Mouse (Mus musculus): ENCODE results near the gene Map2k2. TPM values are rescaled to one million over a fixed set of nuclear protein-coding genes. Genes with fewer than 3 reads are reported as not detected.
"Not testable (repeated sequence)": the region's sequence is repeated elsewhere in the genome, so short reads cannot be mapped to it uniquely, and the experiment has no call there.

Map2k2 gene
- polyA plus RNA-seq, 1 experiment from 2014 or later: 207 TPM

DNA sequence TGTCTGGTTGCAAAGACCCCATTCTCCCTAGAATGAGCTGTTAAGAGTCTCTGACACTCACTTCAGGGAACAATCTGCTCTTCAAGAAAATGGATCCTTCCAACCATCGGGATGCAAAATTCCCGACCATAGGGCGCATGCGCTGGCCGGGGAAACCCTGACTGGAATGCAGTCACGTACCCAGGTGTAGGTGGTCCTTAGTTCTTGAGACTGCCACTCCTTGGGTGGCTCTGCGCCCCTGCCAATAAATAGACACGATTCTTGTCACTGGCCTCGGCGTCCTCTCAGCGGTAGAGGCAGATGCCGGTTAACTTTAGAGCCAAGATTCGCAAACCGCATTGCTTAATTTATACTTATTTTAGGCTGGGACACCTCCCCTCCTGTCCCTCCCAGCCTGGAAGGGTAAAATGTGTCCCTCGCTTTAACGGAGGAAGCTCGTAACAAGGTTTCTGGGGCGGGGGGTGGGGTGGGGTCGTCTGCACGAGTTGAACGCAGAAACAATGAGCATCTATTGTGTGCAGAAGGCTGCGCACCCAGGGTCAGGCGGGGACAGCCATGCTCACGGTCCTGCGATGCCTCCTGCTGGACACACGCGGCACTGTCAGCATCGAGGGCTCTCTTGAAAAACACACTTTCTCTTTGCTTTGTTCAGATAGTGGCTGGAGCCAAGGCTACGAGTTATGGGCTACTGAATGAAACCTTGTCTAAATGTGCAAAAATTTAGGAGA, 69.1 kb downstream of the Map2k2 start:
- Histone ChIP-seq H3K27me3 (replicated peaks; ENCODE audit: control insufficient read depth, insufficient read depth, low read length) (no peaks in the 10 kb centered on the region), H3K4me2 (peak overlapping the region; percentile 99), H3K9ac (ENCODE audit: low read depth, low read length) (0 out of 2 replicates have a peak overlapping the region, but pooled peaks have one; percentile 17), H3K4me1 (replicated peaks; ENCODE audit: control insufficient read depth, insufficient read depth, low read length) (peaks cover 37% of the 10 kb centered on the region), H3K9me3 (ENCODE audit: control insufficient read depth, low read length) (no peaks in the 10 kb centered on the region), H3K36me3 (ENCODE audit: control insufficient read depth, insufficient read depth, low read length) (peaks cover 26% of the 10 kb centered on the region), H3K27ac (ENCODE audit: low read depth, low read length) (peak overlapping the region; percentile 92; the same call in 1 of the 2 replicates), H3K4me3 (ENCODE audit: low read depth, low read length) (peak overlapping the region; percentile 41)
- DNase-seq (ENCODE audit: low spot score) (peak; percentile 85), ATAC-seq (replicated peaks; ENCODE audit: low FRiP score) (peak; percentile 32; the same call in 1 of the 2 replicates)
- WGBS: 7% methylated on average over 29 of the region's 29 CpGs

GRCm38 (mm10) chr10:81175345-81175701, 69.6 kb downstream of the Map2k2 start:
- H3K9ac ChIP-seq (ENCODE audit: low read depth, low read length): not testable (repeated sequence)
- WGBS: 9% methylated on average over 4 of the region's 4 CpGs
- H3K4me2 ChIP-seq: peak overlapping the region; percentile 99

DNA sequence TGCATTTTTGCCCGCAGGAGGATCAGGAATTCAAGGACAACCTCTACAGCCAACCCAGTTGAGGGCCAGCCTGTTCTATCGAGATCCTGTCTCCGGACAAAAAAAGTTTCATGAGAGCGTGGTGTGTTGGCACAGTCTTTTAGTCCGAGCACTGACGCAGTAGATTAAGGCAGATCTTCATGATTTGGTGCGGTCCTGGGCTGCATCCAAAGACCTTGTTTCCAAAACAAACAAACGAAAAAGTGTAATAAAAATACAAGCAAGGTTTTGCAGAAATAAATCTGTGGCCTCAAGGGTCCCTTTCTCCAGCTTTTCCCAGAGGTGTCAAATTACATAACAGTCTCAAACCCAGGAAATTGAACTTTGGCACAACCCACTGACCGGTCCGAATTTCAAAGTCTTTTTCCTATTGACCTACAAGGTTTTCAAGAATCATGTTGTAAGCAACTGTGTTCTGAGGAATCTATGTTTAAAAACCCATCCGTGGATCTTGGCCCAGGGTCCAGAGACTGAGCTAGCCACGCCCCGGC, 70.3 kb downstream of the Map2k2 start:
- WGBS: 11% methylated on average over 13 of the region's 13 CpGs
- H3K4me2 ChIP-seq: peak overlapping the region; percentile 99
- H3K4me1 ChIP-seq (replicated peaks; ENCODE audit: control insufficient read depth, insufficient read depth, low read length): peaks cover 41% of the 10 kb centered on the region
- peak overlapping the region; percentile 53 for H3K9ac ChIP-seq (ENCODE audit: low read depth, low read length)
- no peaks in the 10 kb centered on the region for H3K9me3 ChIP-seq (ENCODE audit: control insufficient read depth, low read length)
- peak overlapping the region; percentile 92 for H3K27ac ChIP-seq (ENCODE audit: low read depth, low read length)
- DNase-seq (ENCODE audit: low spot score) (no peak), ATAC-seq (replicated peaks; ENCODE audit: low FRiP score) (peak; percentile 1; the same call in 1 of the 2 replicates)
- peaks cover 39% of the 10 kb centered on the region for H3K36me3 ChIP-seq (ENCODE audit: control insufficient read depth, insufficient read depth, low read length)
- peak overlapping the region; percentile 100 for H3K4me3 ChIP-seq (ENCODE audit: low read depth, low read length)
- no peaks in the 10 kb centered on the region for H3K27me3 ChIP-seq (replicated peaks; ENCODE audit: control insufficient read depth, insufficient read depth, low read length)

More at GRCm38 (mm10) chr10:81175345-81175701, 69.6 kb downstream of the Map2k2 start:
- Histone ChIP-seq H3K4me3 (ENCODE audit: low read depth, low read length) (peak overlapping the region; percentile 41; the same call in 1 of the 2 replicates), H3K27ac (ENCODE audit: low read depth, low read length) (peak overlapping the region; percentile 92; the same call in 1 of the 2 replicates), H3K36me3 (ENCODE audit: control insufficient read depth, insufficient read depth, low read length) (peaks cover 32% of the 10 kb centered on the region), H3K4me1 (replicated peaks; ENCODE audit: control insufficient read depth, insufficient read depth, low read length) (peaks cover 39% of the 10 kb centered on the region)
- not testable (repeated sequence) for H3K9me3 ChIP-seq (ENCODE audit: control insufficient read depth, low read length); H3K27me3 ChIP-seq (replicated peaks; ENCODE audit: control insufficient read depth, insufficient read depth, low read length); DNase-seq (ENCODE audit: low spot score); ATAC-seq (replicated peaks; ENCODE audit: low FRiP score)

DNA sequence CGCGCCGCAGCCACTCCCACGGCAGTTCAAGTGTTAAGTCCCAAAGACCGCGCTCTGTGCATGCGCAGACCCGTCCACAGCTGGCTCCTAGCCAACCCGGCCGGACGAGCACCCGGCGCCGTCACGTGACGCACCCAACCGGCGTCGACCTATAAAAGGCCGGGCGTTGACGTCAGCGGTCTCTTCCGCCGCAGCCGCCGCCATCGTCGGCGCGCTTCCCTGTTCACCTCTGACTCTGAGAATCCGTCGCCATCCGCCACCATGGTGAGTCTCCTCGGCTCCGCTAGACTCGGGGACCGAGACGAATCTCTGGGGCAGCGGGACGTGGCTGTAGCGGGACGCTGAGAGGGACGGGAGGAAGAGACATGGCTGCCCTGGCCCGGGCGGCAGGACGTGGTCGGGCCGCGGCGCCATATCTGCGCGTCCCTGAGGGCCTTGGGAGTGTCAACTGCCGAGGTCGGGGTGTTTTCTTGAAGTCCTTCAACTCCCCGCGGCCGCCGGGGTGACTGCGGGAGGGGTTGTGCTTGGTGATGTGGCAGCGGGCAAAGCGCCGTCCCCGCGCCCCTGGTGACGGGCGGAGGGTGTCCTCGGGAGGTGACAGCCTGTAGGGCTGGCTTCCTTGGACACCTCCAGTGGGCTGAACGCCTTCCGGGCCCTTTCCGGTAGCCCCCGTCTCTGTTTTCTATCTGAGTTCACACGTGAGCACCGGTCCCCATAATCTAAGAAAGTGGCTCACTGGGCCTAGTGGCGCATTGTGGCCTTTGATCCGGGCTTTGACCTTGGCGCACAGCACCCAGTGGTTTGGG, 71.0 kb downstream of the Map2k2 start, which contains the start of gene Eef2:
TSS of gene Eef2 (plus strand) at position 166 of the 806 bp plus-strand sequence.
- H3K9ac ChIP-seq (ENCODE audit: low read depth, low read length): peak within 1 kb of the TSS; percentile 100
- peak within 1 kb of the TSS; percentile 99 for H3K4me2 ChIP-seq
- H3K9me3 ChIP-seq (ENCODE audit: control insufficient read depth, low read length): no peaks in the 10 kb centered on the region
- DNase-seq (ENCODE audit: low spot score): peak; percentile 96
- peaks cover 45% of the 10 kb centered on the region for H3K36me3 ChIP-seq (ENCODE audit: control insufficient read depth, insufficient read depth, low read length)
- ATAC-seq (replicated peaks; ENCODE audit: low FRiP score): peak; percentile 77
- under 1% methylated on average over 77 of the region's 77 CpGs for WGBS
- peaks cover 41% of the 10 kb centered on the region for H3K4me1 ChIP-seq (replicated peaks; ENCODE audit: control insufficient read depth, insufficient read depth, low read length)
- peak within 1 kb of the TSS; percentile 92 for H3K27ac ChIP-seq (ENCODE audit: low read depth, low read length)
- H3K4me3 ChIP-seq (ENCODE audit: low read depth, low read length): peak within 1 kb of the TSS; percentile 100
- no peaks in the 10 kb centered on the region for H3K27me3 ChIP-seq (replicated peaks; ENCODE audit: control insufficient read depth, insufficient read depth, low read length)

- WGBS: 7% methylated on average over 16 of the region's 16 CpGs
- ATAC-seq (replicated peaks; ENCODE audit: low FRiP score) (no peak), DNase-seq (ENCODE audit: low spot score) (no peak)
- Histone ChIP-seq H3K4me1 (replicated peaks; ENCODE audit: control insufficient read depth, insufficient read depth, low read length) (peaks cover 41% of the 10 kb centered on the region), H3K36me3 (ENCODE audit: control insufficient read depth, insufficient read depth, low read length) (peaks cover 52% of the 10 kb centered on the region), H3K9ac (ENCODE audit: low read depth, low read length) (peak overlapping the region; percentile 100), H3K27me3 (replicated peaks; ENCODE audit: control insufficient read depth, insufficient read depth, low read length) (no peaks in the 10 kb centered on the region), H3K4me2 (peak overlapping the region; percentile 99), H3K4me3 (ENCODE audit: low read depth, low read length) (peak overlapping the region; percentile 100), H3K27ac (ENCODE audit: low read depth, low read length) (peak overlapping the region; percentile 92), H3K9me3 (ENCODE audit: control insufficient read depth, low read length) (no peaks in the 10 kb centered on the region)
Observed at GRCm38 (mm10) chr10:81177491-81177925, 71.8 kb downstream of the Map2k2 start.

GRCm38 (mm10) chr10:81177958-81178712, 72.4 kb downstream of the Map2k2 start:
- Histone ChIP-seq H3K36me3 (ENCODE audit: control insufficient read depth, insufficient read depth, low read length) (peaks cover 52% of the 10 kb centered on the region), H3K9me3 (ENCODE audit: control insufficient read depth, low read length) (no peaks in the 10 kb centered on the region), H3K27ac (ENCODE audit: low read depth, low read length) (peak overlapping the region; percentile 92), H3K4me1 (replicated peaks; ENCODE audit: control insufficient read depth, insufficient read depth, low read length) (peaks cover 41% of the 10 kb centered on the region), H3K4me2 (peak overlapping the region; percentile 99), H3K27me3 (replicated peaks; ENCODE audit: control insufficient read depth, insufficient read depth, low read length) (no peaks in the 10 kb centered on the region), H3K4me3 (ENCODE audit: low read depth, low read length) (peak overlapping the region; percentile 100), H3K9ac (ENCODE audit: low read depth, low read length) (peak overlapping the region; percentile 100)
- no peak for ATAC-seq (replicated peaks; ENCODE audit: low FRiP score)
- no peak for DNase-seq (ENCODE audit: low spot score)
- 52% methylated on average over 14 of the region's 14 CpGs for WGBS

- Histone ChIP-seq H3K27ac (ENCODE audit: low read depth, low read length) (peak overlapping the region; percentile 92; the same call in 1 of the 2 replicates), H3K36me3 (ENCODE audit: control insufficient read depth, insufficient read depth, low read length) (peaks cover 52% of the 10 kb centered on the region), H3K4me2 (peak overlapping the region; percentile 99), H3K9ac (ENCODE audit: low read depth, low read length) (peak overlapping the region; percentile 30; the same call in 1 of the 2 replicates), H3K27me3 (replicated peaks; ENCODE audit: control insufficient read depth, insufficient read depth, low read length) (no peaks in the 10 kb centered on the region), H3K4me3 (ENCODE audit: low read depth, low read length) (peak overlapping the region; percentile 100), H3K9me3 (ENCODE audit: control insufficient read depth, low read length) (no peaks in the 10 kb centered on the region), H3K4me1 (replicated peaks; ENCODE audit: control insufficient read depth, insufficient read depth, low read length) (peaks cover 39% of the 10 kb centered on the region)
- DNase-seq (ENCODE audit: low spot score) (no peak), ATAC-seq (replicated peaks; ENCODE audit: low FRiP score) (no peak)
- WGBS: 93% methylated on average over 11 of the region's 11 CpGs
Observed at GRCm38 (mm10) chr10:81178927-81179326, 73.2 kb downstream of the Map2k2 start.

Data from liver, embryonic 11.5 days (tissue).